In genomic region chrX:12124571-12124970, GRCm38 (mm10) we compare ENCODE assay signal across 24 mouse cellular contexts. TPM values are rescaled to one million over a fixed set of nuclear protein-coding genes. Genes with fewer than 3 reads are reported as not detected.
DNase-seq lines count a peak whose midpoint lies in the region; ATAC-seq and TF ChIP-seq lines count a peak whose summit lies in the region.
"Had no signal": no experiment of that assay in that cellular context is flagged by ENCODE, and none has a peak within 500 bp of the region (broad histone marks: within the 10 kb centered on the region; RNA-seq: fewer than 3 reads in every experiment).

No protein-coding gene starts in this region.

- H3K4me1 ChIP-seq in forebrain, embryonic 10.5 days = peaks cover 66% of the 10 kb centered on the region
- peaks cover 52% of the 10 kb centered on the region for H3K4me1 ChIP-seq in forebrain, embryonic 13.5 days
- peaks cover 46% of the 10 kb centered on the region for H3K4me1 ChIP-seq in lung, embryonic 15.5 days
- peaks cover 4% of the 10 kb centered on the region for H3K4me1 ChIP-seq in lung, adult 2 months (ENCODE audit: control insufficient read depth, insufficient read depth, low read length)

- no peak overlapping the region; the same call in 1 of the 2 replicates for H3K4me3 ChIP-seq in forebrain, embryonic 10.5 days
- no peak overlapping the region for H3K4me3 ChIP-seq in forebrain, embryonic 13.5 days
- no peak overlapping the region for H3K4me3 ChIP-seq in lung, embryonic 15.5 days
- H3K4me3 ChIP-seq in lung, adult 2 months (replicated peaks; ENCODE audit: extremely low read depth, low read depth, low read length) = no peak overlapping the region
- H3K4me3 ChIP-seq: embryonic facial prominence, embryonic 13.5 days; erythroblast, embryonic 14.5 days; gastrocnemius, adult 2 months; intestine, embryonic 15.5 days; layer of hippocampus, adult 2 months; neural tube, embryonic 12.5 days had no signal

- no peak for ATAC-seq in forebrain, embryonic 13.5 days
- ATAC-seq in lung, embryonic 15.5 days (ENCODE audit: borderline replicate concordance, extremely low read depth, low FRiP score, low TSS enrichment) = no peak
- ATAC-seq in granulocyte monocyte progenitor cell, adult 5-6 weeks (replicated peaks; ENCODE audit: poor library complexity, severe bottlenecking) = 0 out of 2 replicates have a peak, but pooled peaks have one; percentile 20
- ATAC-seq: forebrain, embryonic 14.5 days; hindbrain, embryonic 16.5 days; intestine, embryonic 15.5 days had no signal

- no peak for DNase-seq in forebrain, embryonic 10.5 days (ENCODE audit: extremely low spot score, low spot score)
- no peak for DNase-seq in lung, adult 2 months
- peak; percentile 44 for DNase-seq in 416B (ENCODE audit: low read depth)
- DNase-seq in gastrocnemius, postnatal 14 days = no peak
- no peak for DNase-seq in urinary bladder, postnatal 25 days (ENCODE audit: low spot score)
- DNase-seq: adrenal gland, adult 2 months; cerebellum, adult 18-20 months; cerebellum, postnatal 14 days; gastrocnemius, adult 2 months; heart, postnatal 4 days; kidney, adult 9 months; kidney, postnatal 25 days; lung, postnatal 4 days; thymus, postnatal 36 days had no signal

- WGBS in forebrain, embryonic 10.5 days = 15% methylated on average over 3 of the region's 3 CpGs
- WGBS in forebrain, embryonic 13.5 days = 14% methylated on average over 3 of the region's 3 CpGs
- 13% methylated on average over 3 of the region's 3 CpGs for WGBS in lung, embryonic 15.5 days
- 21% methylated on average over 3 of the region's 3 CpGs for WGBS in lung, adult 2 months

- H3K27ac ChIP-seq in forebrain, embryonic 10.5 days = peak overlapping the region; percentile 69
- no peak overlapping the region for H3K27ac ChIP-seq in forebrain, embryonic 13.5 days
- H3K27ac ChIP-seq in lung, embryonic 15.5 days = peak overlapping the region; percentile 79; the same call in 1 of the 2 replicates
- H3K27ac ChIP-seq: gastrocnemius, adult 2 months; intestine, embryonic 15.5 days; layer of hippocampus, adult 2 months; neural tube, embryonic 12.5 days had no signal

- H3K4me2 ChIP-seq in forebrain, embryonic 13.5 days = no peak overlapping the region
- no peak overlapping the region for H3K4me2 ChIP-seq in lung, embryonic 15.5 days

- intact Hi-C loops in gastrocnemius, postnatal 14 days (cut with DNase I; ENCODE audit: low total_unique reads) = no loop called here

- H3K9me3 ChIP-seq in forebrain, embryonic 10.5 days = no peaks in the 10 kb centered on the region
- H3K9me3 ChIP-seq in forebrain, embryonic 13.5 days (replicated peaks) = no peaks in the 10 kb centered on the region
- H3K9me3 ChIP-seq in lung, embryonic 15.5 days = no peaks in the 10 kb centered on the region
- H3K9me3 ChIP-seq: embryonic facial prominence, embryonic 13.5 days; intestine, embryonic 15.5 days; neural tube, embryonic 12.5 days had no signal

- TF ChIP-seq CTCF in lung, adult 2 months (IDR thresholded peaks at IDR 0.05; ENCODE audit: insufficient read depth, low read length) = no peak

- no peaks in the 10 kb centered on the region for H3K36me3 ChIP-seq in forebrain, embryonic 10.5 days (replicated peaks)
- no peaks in the 10 kb centered on the region for H3K36me3 ChIP-seq in forebrain, embryonic 13.5 days (ENCODE audit: poor library complexity, severe bottlenecking)
- H3K36me3 ChIP-seq in lung, embryonic 15.5 days = no peaks in the 10 kb centered on the region
- H3K36me3 ChIP-seq: embryonic facial prominence, embryonic 13.5 days; intestine, embryonic 15.5 days; neural tube, embryonic 12.5 days had no signal

- peaks cover 90% of the 10 kb centered on the region for H3K27me3 ChIP-seq in forebrain, embryonic 10.5 days (ENCODE audit: poor library complexity, severe bottlenecking)
- peaks cover 52% of the 10 kb centered on the region for H3K27me3 ChIP-seq in forebrain, embryonic 13.5 days
- peaks cover 50% of the 10 kb centered on the region for H3K27me3 ChIP-seq in lung, embryonic 15.5 days

- H3K9ac ChIP-seq in forebrain, embryonic 13.5 days = no peak overlapping the region
- H3K9ac ChIP-seq in lung, embryonic 15.5 days = no peak overlapping the region
- H3K9ac ChIP-seq: embryonic facial prominence, embryonic 13.5 days; intestine, embryonic 15.5 days; neural tube, embryonic 12.5 days had no signal

- TF ChIP-seq POLR2A in lung, adult 2 months (IDR thresholded peaks at IDR 0.05; ENCODE audit: borderline replicate concordance, extremely low read depth, low read depth, low read length) = no peak

RNA-seq across cellular contexts. Expression of gene Bcor, which starts 35.6 kb away (rescaled TPM):
- polyA plus RNA-seq in forebrain, embryonic 10.5 days (2016; fragmentation: Nextera tagmentation; extraction: Ambion mirVana) = 18.0 and 18.9 TPM in 2 replicates
- polyA plus RNA-seq in forebrain, embryonic 13.5 days (2015; fragmentation: Nextera tagmentation; extraction: Ambion mirVana) = 16.2 and 18.8 TPM in 2 replicates
- polyA plus RNA-seq in lung, embryonic 15.5 days (2015; fragmentation: Nextera tagmentation; extraction: Ambion mirVana) = 20.1 and 20.8 TPM in 2 replicates
- polyA plus RNA-seq in lung, adult 2 months (2012; rRNA removed) = 12.7 and 15.8 TPM in 2 replicates
- total RNA-seq in granulocyte monocyte progenitor cell, adult 5-6 weeks (2014; fragmentation: Nextera tagmentation) = 36.0 and 55.0 TPM in 2 replicates
- total RNA-seq in granulocyte monocyte progenitor cell, adult 5-6 weeks (2017) = 30.6 and 32.7 TPM in 2 replicates
- total RNA-seq in gastrocnemius, postnatal 14 days (2021) = 10 to 100 TPM; 14.7 to 20.1 TPM
